Comparison of ENCODE assay signal across 7 mouse cellular contexts in the genomic region with DNA sequence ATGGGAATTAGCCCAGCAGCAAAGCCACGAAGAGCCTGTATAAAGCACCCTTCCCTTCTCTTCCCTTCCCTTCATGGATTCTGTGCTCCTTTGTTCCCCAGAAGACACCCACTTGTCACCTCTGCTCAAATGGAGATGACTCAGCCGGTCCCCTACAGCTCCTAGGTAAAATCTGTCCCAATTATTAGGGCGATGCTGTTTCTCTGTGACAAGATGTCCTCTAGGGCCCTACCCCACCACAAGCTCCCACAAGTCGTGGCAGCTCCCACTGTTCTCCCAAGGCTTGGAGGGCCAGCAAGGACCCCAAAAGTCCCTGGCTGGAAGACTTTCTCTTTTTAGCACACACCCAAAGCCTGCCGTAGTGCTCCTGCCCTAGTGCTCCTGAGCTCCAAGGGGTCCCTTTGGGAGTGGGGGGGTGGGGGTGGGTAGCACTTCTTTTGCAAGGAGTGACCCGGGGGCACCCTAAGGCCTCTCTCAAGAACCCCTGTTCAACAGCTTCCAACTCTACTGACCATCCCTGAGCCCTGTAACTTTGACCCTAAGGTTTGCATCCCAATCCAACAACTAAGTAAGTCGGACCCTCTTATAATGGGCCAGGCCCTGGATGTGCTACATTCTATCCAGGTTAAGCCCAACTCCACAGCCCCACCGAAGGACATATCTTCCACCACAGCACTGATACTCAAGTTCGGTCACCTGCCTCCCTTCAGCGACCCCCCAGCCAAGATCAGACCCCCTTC. TPM values are rescaled to one million over a fixed set of nuclear protein-coding genes. Genes with fewer than 3 reads are reported as not detected.
DNase-seq lines count a peak whose midpoint lies in the region; ATAC-seq and TF ChIP-seq lines count a peak whose summit lies in the region.

No protein-coding gene starts in this region.

- peak overlapping the region; percentile 66 for H3K9ac ChIP-seq in embryonic facial prominence, embryonic 12.5 days

- ATAC-seq in embryonic facial prominence, embryonic 12.5 days (ENCODE audit: insufficient number of reproducible peaks, insufficient read depth, low FRiP score, low TSS enrichment), result 0 out of 2 replicates have a peak, but pooled peaks have one; percentile 35

- H3K79me2 ChIP-seq in myocyte (ENCODE audit: control insufficient read depth, insufficient read depth), result peaks cover 19% of the 10 kb centered on the region

- H3K36me3 ChIP-seq in embryonic facial prominence, embryonic 12.5 days, result no peaks in the 10 kb centered on the region
- no peaks in the 10 kb centered on the region for H3K36me3 ChIP-seq in myocyte (ENCODE audit: control insufficient read depth, insufficient read depth)

- TF ChIP-seq POLR2A in myocyte (IDR thresholded peaks at IDR 0.05; ENCODE audit: insufficient read length, low read depth), result no peak

- peak overlapping the region; percentile 75 for H3K4me2 ChIP-seq in embryonic facial prominence, embryonic 12.5 days (replicated peaks)
- peak overlapping the region; percentile 74 for H3K4me2 ChIP-seq in myocyte (ENCODE audit: low read depth)

- no peaks in the 10 kb centered on the region for H3K27me3 ChIP-seq in embryonic facial prominence, embryonic 12.5 days
- H3K27me3 ChIP-seq in myocyte (ENCODE audit: control insufficient read depth, insufficient read depth, insufficient read length), result no peaks in the 10 kb centered on the region

- no peak overlapping the region for H3K27ac ChIP-seq in embryonic facial prominence, embryonic 12.5 days

- peak overlapping the region; percentile 86 for H3ac ChIP-seq in myocyte (ENCODE audit: control insufficient read depth, insufficient read length)

- peaks cover 31% of the 10 kb centered on the region for H3K4me1 ChIP-seq in embryonic facial prominence, embryonic 12.5 days

- H3K4me3 ChIP-seq in embryonic facial prominence, embryonic 12.5 days, result peak overlapping the region; percentile 82
- peak overlapping the region; percentile 92 for H3K4me3 ChIP-seq in myocyte

- peak; percentile 38 to 51 for DNase-seq in spleen, postnatal 10 days (ENCODE audit: low spot score in 2 of 2)
- DNase-seq in spleen, adult 18-20 months, result no peak
- peak; percentile 38 for DNase-seq in induced T-regulatory cell, adult 2 months (ENCODE audit: low read depth)
- no peak for DNase-seq in gastrocnemius, postnatal 4 days (ENCODE audit: low spot score in 2 of 2)
- DNase-seq in left cerebral cortex, adult 9 months (ENCODE audit: low spot score in 2 of 2), result no peak

- no peaks in the 10 kb centered on the region for H3K9me3 ChIP-seq in embryonic facial prominence, embryonic 12.5 days

- 29% methylated on average over 10 of the region's 10 CpGs for WGBS in embryonic facial prominence, embryonic 12.5 days

TF ChIP-seq in myocyte, 11 proteins besides CTCF, POLR2A, EP300 and RAD21:
- TF ChIP-seq POLR2AphosphoS2 (IDR thresholded peaks at IDR 0.05; ENCODE audit: insufficient read length, low read depth), result no peak
- TF ChIP-seq MAX (IDR thresholded peaks at IDR 0.05; ENCODE audit: low read depth), result no peak
- TF ChIP-seq CEBPB (IDR thresholded peaks at IDR 0.05; ENCODE audit: insufficient read depth, poor library complexity, severe bottlenecking), result no peak
- TF ChIP-seq TCF12 (IDR thresholded peaks at IDR 0.05; ENCODE audit: insufficient read depth, poor library complexity, severe bottlenecking), result no peak
- no peak for TF ChIP-seq MYOD1 (IDR thresholded peaks at IDR 0.05; ENCODE audit: control insufficient read depth in 1 of 3, insufficient read length in 2 of 3, low read depth in 2 of 3)
- no peak for TF ChIP-seq MYOG (IDR thresholded peaks at IDR 0.05; ENCODE audit: control insufficient read depth in 1 of 3, insufficient read depth in 1 of 3, insufficient read length in 2 of 3, low read depth in 2 of 3)
- no peak for TF ChIP-seq REST (IDR thresholded peaks at IDR 0.05; ENCODE audit: insufficient read depth, insufficient read length)
- no peak for TF ChIP-seq SRF (IDR thresholded peaks at IDR 0.05; ENCODE audit: control insufficient read depth, insufficient read length, low read depth)
- TF ChIP-seq TCF3 (IDR thresholded peaks at IDR 0.05; ENCODE audit: insufficient read length, low read depth), result no peak
- TF ChIP-seq E2F4 (IDR thresholded peaks at IDR 0.05; ENCODE audit: insufficient read depth), result no peak
- TF ChIP-seq USF1 (IDR thresholded peaks at IDR 0.05; ENCODE audit: low read depth), result no peak

RNA-seq across cellular contexts. Expression of a gene that starts 0.5 kb away (rescaled TPM):
- 15.7 and 19.8 TPM in 2 replicates for polyA plus RNA-seq in embryonic facial prominence, embryonic 12.5 days (2016; fragmentation: Nextera tagmentation; extraction: Ambion mirVana)
- 21.3 TPM for polyA plus RNA-seq in myocyte (2012; fragmentation: generic; extraction: Trizol)
- total RNA-seq in gastrocnemius, postnatal 4 days (2021), result 10 to 100 TPM; 10.1 to 14.9 TPM

RNA-seq across cellular contexts. Expression of a gene that starts 1.0 kb away (rescaled TPM):
- 56.1 and 59.7 TPM in 2 replicates for polyA plus RNA-seq in embryonic facial prominence, embryonic 12.5 days (2016; fragmentation: Nextera tagmentation; extraction: Ambion mirVana)
- polyA plus RNA-seq in myocyte (2012; fragmentation: generic; extraction: Trizol), result 93.6 TPM
- 10 to 100 TPM; 52.9 to 62.8 TPM for total RNA-seq in gastrocnemius, postnatal 4 days (2021)

Comparison
In these comparisons a context has a peak if more than half of its experiments do, and no peak if none do; other contexts are left out.
1. DNase-seq: peak in spleen, postnatal 10 days (2 of 2) and induced T-regulatory cell, adult 2 months (single experiment); none in spleen, adult 18-20 months (0 of 2), gastrocnemius, postnatal 4 days (0 of 2) and left cerebral cortex, adult 9 months (0 of 2).